Mouse (Mus musculus) G1E (cell line): Measurements from ENCODE around the gene Fev. TPM values are rescaled to one million over a fixed set of nuclear protein-coding genes. Genes with fewer than 3 reads are reported as not detected.

Experiments
- ATAC-seq: 2 replicates; pipeline ENCODE4 v1.8.0; 2016; ENCODE audit warnings: mild to moderate bottlenecking; ENCODE audit not compliant: insufficient number of reproducible peaks, poor library complexity, low FRiP score, severe bottlenecking; ENCODE audit errors: extremely low read depth
- DNase-seq: peaks from one replicate; pipeline ENCODE4 v3.0.0; 2012; ENCODE audit warnings: low spot score
- H3K27me3 ChIP-seq: 2 replicates; pipeline ENCODE4 v1.6.1; 2012; ENCODE audit warnings: mild to moderate bottlenecking, low read length, inconsistent platforms; ENCODE audit not compliant: insufficient read depth
- H3K36me3 ChIP-seq: replicated peaks from 2 replicates; pipeline ENCODE3; 2012; ENCODE audit warnings: mild to moderate bottlenecking, inconsistent platforms
- H3K4me1 ChIP-seq: 2 replicates; pipeline ENCODE4 v1.6.1; 2012; ENCODE audit warnings: low read depth, low read length, inconsistent platforms, mixed read lengths; ENCODE audit not compliant: insufficient read depth
- H3K4me3 ChIP-seq: 2 replicates; pipeline ENCODE4 v1.5.1; 2012; ENCODE audit warnings: low read depth, mild to moderate bottlenecking, inconsistent platforms, low read length, moderate library complexity, mixed read lengths
- H3K9me3 ChIP-seq: replicated peaks from 2 replicates; pipeline ENCODE4 v1.6.1; 2012; ENCODE audit warnings: inconsistent platforms
- CTCF ChIP-seq: IDR thresholded peaks from 2 replicates; pipeline ENCODE4 v1.5.1; 2012; ENCODE audit warnings: low read depth, low read length, inconsistent platforms, mixed read lengths
- GATA1 ChIP-seq: IDR thresholded peaks from 2 replicates; pipeline ENCODE4 v1.6.1; 2012; ENCODE audit warnings: borderline replicate concordance, low read length, inconsistent platforms, mixed read lengths
- GATA2 ChIP-seq: IDR thresholded peaks from 2 replicates; pipeline ENCODE4 v1.6.1; 2012; ENCODE audit warnings: low read depth, low read length, inconsistent platforms, borderline replicate concordance
- POLR2AphosphoS5 ChIP-seq: IDR thresholded peaks from 2 replicates; pipeline ENCODE4 v1.6.1; 2012; ENCODE audit warnings: low read depth, low read length, inconsistent platforms; ENCODE audit not compliant: insufficient replicate concordance
- TAL1 ChIP-seq: conservative IDR thresholded peaks from 2 replicates; pipeline ENCODE4 v1.6.1; 2012; ENCODE audit warnings: low read depth, low read length, inconsistent platforms, mixed read lengths
- polyA plus RNA-seq: library from polyadenylated mRNA; stranded (reverse); fragments of >175 nt; gene quantifications from 2 replicates; pipeline ENCODE4 v1.2.3, GENCODE M21; 2012
- total RNA-seq, 2 experiments: library from RNA; stranded (forward) in 1 of 2; stranded (reverse) in 1 of 2; fragments of 200-1000 nt in 1 of 2; fragments of >200 nt in 1 of 2; fragmentation: Nextera tagmentation in 1 of 2; gene quantifications; 2 replicates each; pipeline ENCODE4 v1.2.3; 2014 to 2017

The Fev gene
- total and polyA plus RNA-seq, 3 experiments: 0.33 TPM; not detected in 2

DNA sequence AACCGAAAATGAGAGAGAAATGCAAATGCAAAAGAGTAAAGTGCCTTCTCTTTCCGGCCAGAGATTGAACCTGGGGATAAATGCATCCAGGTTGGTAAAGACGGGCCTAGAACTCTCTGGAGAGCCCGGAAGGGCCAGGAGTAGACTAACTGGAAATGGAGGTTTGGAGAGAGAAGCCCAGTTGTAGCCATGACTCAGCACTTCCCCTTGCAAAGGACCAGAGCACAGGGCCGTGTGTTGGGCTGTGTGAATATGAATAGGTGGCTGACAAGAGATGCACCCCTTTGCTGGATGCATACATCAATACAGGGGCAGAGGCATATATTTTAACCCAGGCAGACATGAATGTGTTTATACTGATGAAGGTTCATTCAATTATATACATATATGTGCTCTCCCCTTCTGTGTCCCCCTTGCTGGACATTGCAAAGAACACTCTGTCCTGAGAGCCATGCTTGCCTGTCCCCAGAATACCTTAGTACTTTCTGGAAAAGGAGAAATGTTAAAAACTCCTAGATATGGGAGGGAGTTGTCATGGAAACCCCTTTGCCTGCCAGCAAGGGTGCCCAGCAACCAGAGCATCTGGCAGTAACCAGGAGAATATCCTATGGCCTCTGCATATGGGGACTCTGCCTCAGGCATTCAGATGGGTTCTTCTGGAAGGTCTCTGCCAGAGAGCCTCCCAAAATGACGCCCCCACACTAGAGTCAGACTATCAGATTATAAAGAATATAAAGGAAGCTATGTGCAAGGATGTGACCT is 25.8 kb downstream of the Fev start:
- Histone ChIP-seq H3K27me3 (no peaks in the 10 kb centered on the region), H3K4me1 (no peaks in the 10 kb centered on the region), H3K36me3 (no peaks in the 10 kb centered on the region), H3K4me3 (no peak overlapping the region), H3K9me3 (peaks cover 29% of the 10 kb centered on the region)
- TF ChIP-seq CTCF: no peak
- DNase-seq (no peak), ATAC-seq (no peak)

GRCm38 (mm10) chr1:74858805-74859204 is 26.4 kb downstream of the Fev start:
- no peaks in the 10 kb centered on the region for H3K36me3 ChIP-seq
- no peaks in the 10 kb centered on the region for H3K4me1 ChIP-seq
- DNase-seq (no peak), ATAC-seq (no peak)
- TF ChIP-seq TAL1 (no peak), POLR2AphosphoS5 (no peak), CTCF (no peak), GATA2 (no peak), GATA1 (no peak)
- H3K27me3 ChIP-seq: no peaks in the 10 kb centered on the region
- H3K4me3 ChIP-seq: no peak overlapping the region
- peaks cover 29% of the 10 kb centered on the region for H3K9me3 ChIP-seq

DNA sequence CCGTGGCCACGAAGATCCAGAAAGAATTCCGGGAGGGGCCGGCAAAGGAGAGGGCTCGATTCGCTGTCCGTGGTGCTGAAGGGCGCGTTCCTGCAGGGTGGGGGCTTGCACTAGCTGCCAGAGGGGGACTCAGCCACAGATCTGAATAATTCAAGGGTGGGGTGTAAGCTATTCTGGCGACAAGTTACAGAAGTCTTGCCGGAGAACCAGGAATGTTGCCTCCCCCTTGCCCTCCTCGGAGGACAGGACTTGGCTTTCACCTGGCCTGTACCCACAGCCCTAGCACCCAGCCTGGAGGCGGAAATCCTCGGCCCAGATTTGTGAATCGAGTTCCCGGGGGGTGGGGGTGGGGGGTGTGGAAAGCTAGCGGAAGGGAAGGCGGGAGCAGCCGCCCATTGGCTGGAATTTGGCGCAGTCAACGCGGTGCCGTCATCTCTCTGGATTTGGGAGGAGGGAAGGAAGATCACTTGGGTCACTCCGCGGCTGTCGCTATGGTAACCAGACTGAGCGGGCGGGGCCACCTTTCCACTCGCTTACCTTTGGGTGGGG is 27.0 kb downstream of the Fev start:
- Histone ChIP-seq H3K4me1 (no peaks in the 10 kb centered on the region), H3K27me3 (no peaks in the 10 kb centered on the region), H3K4me3 (no peak overlapping the region), H3K9me3 (peaks cover 29% of the 10 kb centered on the region), H3K36me3 (no peaks in the 10 kb centered on the region)
- ATAC-seq (no peak), DNase-seq (no peak)
- no peak for TF ChIP-seq TAL1
- TF ChIP-seq POLR2AphosphoS5: no peak

GRCm38 (mm10) chr1:74857677-74858076 is 27.5 kb downstream of the Fev start:
- H3K9me3 ChIP-seq: peaks cover 29% of the 10 kb centered on the region
- no peak for TF ChIP-seq CTCF
- ATAC-seq: no peak
- no peak overlapping the region for H3K4me3 ChIP-seq
- no peaks in the 10 kb centered on the region for H3K36me3 ChIP-seq
- no peak for DNase-seq
- H3K4me1 ChIP-seq: no peaks in the 10 kb centered on the region
- no peaks in the 10 kb centered on the region for H3K27me3 ChIP-seq

DNA sequence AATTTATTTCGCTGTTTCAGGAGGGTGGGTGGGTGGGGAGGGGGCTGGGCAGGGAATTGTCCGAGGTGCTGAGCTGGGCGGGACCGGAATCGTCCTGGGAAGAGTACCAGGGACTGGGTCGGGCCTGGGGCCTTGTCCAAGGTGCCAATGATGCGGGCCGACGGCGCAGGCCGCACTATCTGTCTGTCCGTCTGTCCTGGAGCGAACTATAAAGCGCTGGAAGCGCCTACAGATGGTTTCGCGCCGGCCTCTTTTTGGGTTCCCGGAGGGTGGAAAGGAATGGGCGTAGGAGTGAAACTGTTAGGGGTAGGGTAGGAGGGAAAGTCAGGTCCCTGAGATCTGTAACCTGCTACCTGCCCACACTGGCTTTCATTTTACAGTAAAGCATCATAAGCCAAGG is 28.0 kb downstream of the Fev start:
- DNase-seq: no peak
- no peak for ATAC-seq
- Histone ChIP-seq H3K4me1 (no peaks in the 10 kb centered on the region), H3K27me3 (no peaks in the 10 kb centered on the region), H3K4me3 (no peak overlapping the region), H3K9me3 (peaks cover 29% of the 10 kb centered on the region), H3K36me3 (no peaks in the 10 kb centered on the region)
- no peak for TF ChIP-seq CTCF
- no peak for TF ChIP-seq GATA2
- no peak for TF ChIP-seq GATA1
- TF ChIP-seq TAL1: no peak
- TF ChIP-seq POLR2AphosphoS5: no peak

DNA sequence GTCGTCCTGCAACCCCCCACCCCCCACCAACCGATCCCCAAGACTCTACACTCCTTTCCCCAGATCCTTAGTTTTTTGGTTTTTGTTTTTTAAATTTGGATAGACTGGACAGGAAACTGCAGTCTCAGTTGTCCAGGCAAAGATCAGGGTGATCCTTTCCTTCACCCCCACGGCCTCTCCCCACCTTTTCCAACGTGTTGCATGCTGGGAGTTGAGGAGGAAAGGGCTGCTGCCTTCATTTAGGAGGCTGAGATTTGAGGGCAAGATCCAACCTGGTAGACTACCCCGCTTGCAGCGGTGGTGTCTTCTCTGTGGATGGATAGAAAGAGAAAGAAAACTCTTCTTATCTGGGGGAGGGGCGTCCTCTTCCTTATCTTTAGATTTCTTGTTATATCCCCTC is 28.4 kb downstream of the Fev start:
- DNase-seq: no peak
- Histone ChIP-seq H3K4me1 (no peaks in the 10 kb centered on the region), H3K36me3 (no peaks in the 10 kb centered on the region), H3K4me3 (no peak overlapping the region), H3K9me3 (peaks cover 29% of the 10 kb centered on the region), H3K27me3 (no peaks in the 10 kb centered on the region)
- TF ChIP-seq CTCF (no peak), GATA2 (no peak), TAL1 (no peak)
- no peak for ATAC-seq

DNA sequence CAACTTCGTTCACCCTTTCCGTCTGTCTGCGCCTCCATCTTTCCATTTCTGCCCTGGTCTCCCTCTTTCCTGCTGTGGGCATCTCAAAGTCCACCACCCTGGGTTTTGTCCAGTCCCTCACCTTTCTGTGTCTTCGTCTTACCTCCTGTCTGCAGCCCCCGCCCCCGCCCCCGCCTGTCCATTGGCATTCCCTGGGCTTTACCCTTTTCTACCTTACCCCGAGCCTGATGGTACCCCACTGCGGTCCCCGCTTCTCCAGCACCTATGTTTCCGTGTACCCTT is 28.8 kb downstream of the Fev start:
- DNase-seq: no peak
- Histone ChIP-seq H3K27me3 (no peaks in the 10 kb centered on the region), H3K4me1 (no peaks in the 10 kb centered on the region), H3K9me3 (peaks cover 29% of the 10 kb centered on the region), H3K4me3 (no peak overlapping the region; the same call in 1 of the 2 replicates), H3K36me3 (no peaks in the 10 kb centered on the region)
- ATAC-seq: no peak
- TF ChIP-seq POLR2AphosphoS5 (no peak), CTCF (no peak), GATA2 (no peak), TAL1 (no peak), GATA1 (no peak)
